Mouse (Mus musculus) T-helper 2 cell (primary cell): ENCODE results near the gene Idnk.
"Not testable (repeated sequence)": the region's sequence is repeated elsewhere in the genome, so short reads cannot be mapped to it uniquely, and the experiment has no call there.

Experiments
- in situ Hi-C: fragments of 300-600 bp; cut with MboI, MseI; formaldehyde crosslinking; loops from one replicate; pipeline ENCODE4 v1.15.1; 2025; ENCODE audit warnings: high pct_unique_total_duplicates

The Idnk gene

GRCm38 (mm10) chr13:58146603-58147002 is 10.8 kb upstream of the Idnk start:
- in situ Hi-C loops, result not testable (repeated sequence)

GRCm38 (mm10) chr13:58147760-58148159 is 9.7 kb upstream of the Idnk start:
- in situ Hi-C loops, result no loop called here

- in situ Hi-C loops, result no loop called here
Measured at GRCm38 (mm10) chr13:58148256-58148831, 9.1 kb upstream of the Idnk start.

- in situ Hi-C loops, result no loop called here
Measured at GRCm38 (mm10) chr13:58149033-58149558, 8.4 kb upstream of the Idnk start.

DNA sequence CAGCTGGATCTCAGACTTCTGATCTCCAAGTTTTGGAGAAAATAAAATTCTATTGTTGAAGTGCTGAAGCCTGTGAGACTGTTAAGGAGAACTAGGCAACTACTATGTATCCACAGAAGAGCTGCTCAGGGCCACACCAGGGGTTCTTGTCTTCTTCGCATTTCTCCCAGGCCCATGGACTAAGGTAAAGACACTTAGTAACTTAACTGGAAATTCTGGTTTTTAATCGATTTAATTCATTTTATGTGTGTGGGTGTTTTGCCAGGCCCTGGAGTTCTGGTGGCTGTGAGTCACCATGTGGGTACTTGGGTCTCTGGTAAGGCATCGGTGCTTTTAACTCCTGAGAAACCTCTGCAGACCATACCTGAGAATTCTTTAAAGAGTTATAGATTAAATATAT is 7.8 kb upstream of the Idnk start:
- in situ Hi-C loops, result loop anchor here (10.0 kb wide), 1 partner anchor 125 kb away; the partner anchor contains the start of gene Gkap1

DNA sequence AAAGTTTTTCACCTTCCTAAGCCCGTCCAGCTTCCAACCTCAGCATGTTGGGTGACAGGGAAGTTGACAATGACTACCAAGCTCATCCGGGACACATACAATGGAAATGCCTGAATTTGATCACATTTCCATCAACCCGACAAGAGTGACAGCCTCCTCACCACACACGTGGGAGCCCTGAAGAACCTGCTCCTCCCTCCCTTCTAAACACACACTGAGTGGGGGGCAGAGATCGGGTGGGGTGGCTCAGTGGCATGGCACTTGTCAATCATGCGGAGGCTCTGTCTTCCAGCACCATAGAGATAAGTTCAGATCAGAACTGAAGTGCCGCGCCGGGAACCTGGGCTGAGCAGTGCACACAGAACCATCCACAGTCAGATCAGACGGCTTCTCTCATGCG is 7.0 kb upstream of the Idnk start:
- in situ Hi-C loops, result loop anchor here (10.0 kb wide), 1 partner anchor 124 kb away; the partner anchor contains the start of gene Gkap1

DNA sequence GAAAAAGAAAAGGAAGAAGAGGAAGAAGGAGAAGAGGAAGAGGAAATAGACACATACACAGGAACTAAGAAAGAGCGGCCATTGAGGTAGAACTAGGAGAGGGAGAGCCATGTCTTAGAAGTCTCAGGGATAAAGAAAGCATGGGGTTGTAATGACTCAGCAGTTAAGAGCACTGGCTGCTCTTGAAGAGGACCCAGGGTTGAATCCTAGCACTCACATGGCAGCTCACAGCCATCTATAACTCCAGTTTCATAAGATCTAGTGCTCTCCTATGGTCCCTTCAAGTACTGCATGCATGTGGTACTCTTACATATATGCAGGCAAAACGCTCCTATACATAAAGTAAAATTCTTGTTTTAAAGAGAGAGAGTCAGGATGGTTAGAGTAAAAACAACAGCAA is 1.4 kb upstream of the Idnk start:
- in situ Hi-C loops, result loop anchor here (5.0 to 10.0 kb wide), 2 partner anchors 119 to 226 kb away; partner anchors contain the start of gene Gkap1

DNA sequence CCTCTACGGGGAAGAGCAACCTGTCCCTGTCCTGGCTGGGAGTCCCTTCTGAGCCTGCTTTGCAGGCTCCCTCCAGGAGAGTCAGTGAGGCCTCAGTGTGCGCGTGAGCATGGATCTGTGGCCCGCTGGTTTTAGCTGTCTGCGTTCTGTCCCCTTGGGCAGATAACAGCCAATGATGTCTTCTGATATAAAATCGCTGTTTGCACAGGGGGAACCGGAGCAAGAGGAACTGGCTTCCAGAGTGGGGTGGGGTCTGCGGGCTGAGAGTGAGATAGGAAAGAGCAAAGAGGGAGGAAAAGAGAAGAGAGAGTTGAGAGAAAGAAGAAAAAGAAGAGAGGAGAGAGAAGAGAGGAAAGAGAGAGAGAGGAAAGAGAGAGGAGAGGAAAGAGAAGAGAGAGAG is 413 bp upstream of the Idnk start:
- in situ Hi-C loops, result loop anchor here (5.0 to 10.0 kb wide), 2 partner anchors 118 to 225 kb away; partner anchors contain the start of gene Gkap1

DNA sequence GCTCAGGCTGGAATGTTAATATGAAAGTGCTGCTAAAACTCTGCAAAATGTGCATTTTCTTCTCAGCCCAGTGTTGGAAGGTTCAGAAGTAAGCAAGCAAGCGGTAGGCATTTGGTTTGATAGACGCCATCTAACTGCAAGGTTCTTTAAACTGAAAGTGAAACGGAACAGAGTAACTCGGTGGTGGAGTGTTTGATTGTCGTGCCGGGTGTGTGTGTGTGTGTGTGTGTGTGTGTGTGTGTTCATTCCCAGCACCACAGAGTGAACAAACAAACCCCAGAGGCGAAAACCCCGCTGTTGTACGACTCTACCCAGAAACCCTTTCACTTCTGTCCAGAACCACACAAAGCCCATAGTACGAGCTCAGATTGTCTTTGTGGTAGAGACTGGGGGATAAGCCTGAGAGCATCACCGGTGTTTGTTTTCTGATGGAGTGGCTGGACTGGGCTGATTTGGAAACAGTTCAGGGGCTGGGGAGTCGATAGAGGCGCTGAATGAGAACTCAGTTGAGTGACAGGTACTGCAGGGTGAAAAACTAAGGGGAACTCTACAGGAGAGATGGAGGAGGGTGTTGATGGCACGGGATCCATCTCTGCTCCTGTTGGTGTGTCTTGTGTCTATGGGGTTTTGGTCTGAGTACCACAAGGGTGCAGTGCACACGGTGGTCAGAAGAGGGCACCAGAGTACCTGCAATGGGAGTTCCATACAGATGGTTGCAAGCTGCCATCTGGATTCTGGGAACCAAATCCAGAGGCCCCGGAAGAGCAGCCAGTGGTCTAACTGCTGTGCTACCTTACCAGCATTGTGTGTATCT is 857 bp downstream of the Idnk start:
- in situ Hi-C loops, result loop anchor here (5.0 to 10.0 kb wide), 2 partner anchors 116 to 224 kb away; partner anchors contain the start of gene Gkap1

DNA sequence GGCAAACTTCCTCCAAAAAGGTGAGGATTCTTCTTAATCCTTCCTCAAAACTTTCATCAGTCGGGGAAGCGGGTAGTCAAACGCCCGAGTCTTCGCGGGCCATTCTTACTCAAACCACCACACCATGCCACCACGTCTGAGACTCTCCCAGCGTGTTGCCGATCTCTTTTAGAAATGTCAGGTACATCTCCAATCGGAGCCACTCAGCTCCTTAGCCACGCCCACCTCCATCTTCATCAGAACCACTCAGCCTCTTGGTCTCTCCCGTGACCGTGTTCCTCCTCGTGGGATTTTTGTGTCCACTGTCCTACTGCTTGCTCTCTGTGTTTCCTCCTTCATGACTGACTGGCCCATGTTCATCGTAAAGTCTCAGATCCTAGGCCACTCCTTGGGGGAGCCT is 3.3 kb downstream of the Idnk start:
- in situ Hi-C loops, result loop anchor here (10.0 kb wide), 1 partner anchor 394 kb away; no protein-coding TSS in a partner anchor

DNA sequence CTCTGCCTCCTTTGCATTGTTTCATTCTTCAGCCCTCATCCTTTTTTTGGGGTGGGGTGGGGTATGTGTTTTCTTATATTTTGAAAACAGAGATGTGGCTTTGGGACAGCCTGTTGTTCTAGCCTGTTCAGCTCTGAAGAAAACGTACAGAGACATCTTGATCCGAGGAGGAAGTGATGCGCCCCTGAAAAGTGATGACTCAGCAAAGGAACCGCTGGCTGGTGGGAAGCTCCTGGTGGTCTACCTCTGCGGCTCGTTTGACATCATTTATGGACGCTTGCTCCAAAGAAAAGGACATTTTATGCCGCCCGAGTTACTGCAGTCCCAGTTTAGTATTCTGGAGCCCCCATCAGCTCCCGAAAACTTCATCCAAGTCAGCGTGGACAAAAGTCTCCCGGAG is 5.9 kb downstream of the Idnk start:
- in situ Hi-C loops, result loop anchor here (10.0 kb wide), 1 partner anchor 391 kb away; no protein-coding TSS in a partner anchor

DNA sequence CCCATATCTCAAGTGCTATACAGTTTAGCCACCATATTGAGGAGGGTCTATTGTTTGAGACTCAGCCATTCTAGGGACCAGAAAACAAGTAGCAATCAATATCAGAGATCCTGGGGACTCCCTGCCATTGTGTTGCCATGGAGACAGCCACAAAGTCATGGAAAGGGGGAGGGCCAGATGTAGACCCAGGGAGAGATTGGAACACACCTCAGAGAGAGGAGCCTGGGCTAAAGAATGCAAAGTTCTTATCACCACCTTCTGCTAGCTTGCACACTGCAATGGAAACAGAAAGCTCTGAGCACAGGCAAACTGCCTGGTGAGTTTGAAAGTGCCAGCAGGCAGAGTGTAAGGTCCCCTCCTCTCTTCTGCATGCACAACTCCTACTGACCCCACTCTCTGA is 10.7 kb downstream of the Idnk start:
- in situ Hi-C loops, result loop anchor here (10.0 kb wide), 1 partner anchor 387 kb away; no protein-coding TSS in a partner anchor

DNA sequence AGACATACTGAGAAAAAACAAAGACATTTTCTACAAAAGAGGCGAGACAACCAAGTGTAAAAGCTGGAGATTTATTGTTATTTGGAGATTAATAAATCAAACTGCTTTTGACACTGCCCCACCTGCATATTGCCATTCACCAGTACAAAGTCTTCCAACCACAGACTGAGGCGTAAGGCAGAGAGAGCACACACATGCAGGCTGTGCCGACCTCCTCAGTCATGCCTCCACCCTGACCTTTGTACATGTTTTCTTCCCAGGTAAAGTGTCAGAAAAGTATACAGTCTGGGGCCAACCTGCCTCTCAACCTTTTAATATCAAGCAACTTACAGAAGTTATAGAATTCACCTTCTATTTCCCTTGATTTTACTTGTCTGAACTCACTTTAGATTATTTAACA is 18.7 kb downstream of the Idnk start:
- in situ Hi-C loops, result no loop called here

DNA sequence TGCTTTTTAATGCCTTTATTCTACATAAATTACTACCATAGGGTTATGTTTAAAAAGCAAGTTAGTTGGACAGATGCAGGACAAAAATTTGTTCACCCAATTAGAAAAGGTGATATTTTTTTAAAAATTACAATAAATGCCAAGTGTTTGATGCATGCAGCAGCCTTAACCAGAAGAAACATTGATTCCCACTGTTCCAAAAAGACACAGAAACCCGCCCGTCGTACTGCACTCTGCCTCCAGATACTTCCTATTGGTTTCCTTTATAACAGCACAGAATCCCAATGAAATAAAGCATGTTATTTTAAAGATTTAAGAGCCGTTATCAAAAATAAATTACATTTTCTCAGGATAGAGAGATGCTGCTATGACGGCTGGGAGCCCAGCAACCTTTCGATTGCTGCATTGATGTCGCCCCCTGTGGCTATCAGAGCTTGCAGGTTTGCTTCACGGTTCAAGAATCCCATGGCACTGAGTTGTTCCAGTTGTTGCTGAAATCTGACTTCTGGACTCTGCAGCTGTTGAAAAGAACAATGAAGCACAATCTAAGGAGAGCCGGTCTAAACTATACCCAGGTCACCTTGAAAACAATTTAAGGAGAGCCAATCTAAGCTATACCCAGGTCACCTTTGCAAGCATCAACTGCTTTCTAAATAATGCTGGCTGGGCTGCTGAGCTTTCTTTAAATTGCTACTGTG is 20.2 kb downstream of the Idnk start:
- in situ Hi-C loops, result no loop called here

DNA sequence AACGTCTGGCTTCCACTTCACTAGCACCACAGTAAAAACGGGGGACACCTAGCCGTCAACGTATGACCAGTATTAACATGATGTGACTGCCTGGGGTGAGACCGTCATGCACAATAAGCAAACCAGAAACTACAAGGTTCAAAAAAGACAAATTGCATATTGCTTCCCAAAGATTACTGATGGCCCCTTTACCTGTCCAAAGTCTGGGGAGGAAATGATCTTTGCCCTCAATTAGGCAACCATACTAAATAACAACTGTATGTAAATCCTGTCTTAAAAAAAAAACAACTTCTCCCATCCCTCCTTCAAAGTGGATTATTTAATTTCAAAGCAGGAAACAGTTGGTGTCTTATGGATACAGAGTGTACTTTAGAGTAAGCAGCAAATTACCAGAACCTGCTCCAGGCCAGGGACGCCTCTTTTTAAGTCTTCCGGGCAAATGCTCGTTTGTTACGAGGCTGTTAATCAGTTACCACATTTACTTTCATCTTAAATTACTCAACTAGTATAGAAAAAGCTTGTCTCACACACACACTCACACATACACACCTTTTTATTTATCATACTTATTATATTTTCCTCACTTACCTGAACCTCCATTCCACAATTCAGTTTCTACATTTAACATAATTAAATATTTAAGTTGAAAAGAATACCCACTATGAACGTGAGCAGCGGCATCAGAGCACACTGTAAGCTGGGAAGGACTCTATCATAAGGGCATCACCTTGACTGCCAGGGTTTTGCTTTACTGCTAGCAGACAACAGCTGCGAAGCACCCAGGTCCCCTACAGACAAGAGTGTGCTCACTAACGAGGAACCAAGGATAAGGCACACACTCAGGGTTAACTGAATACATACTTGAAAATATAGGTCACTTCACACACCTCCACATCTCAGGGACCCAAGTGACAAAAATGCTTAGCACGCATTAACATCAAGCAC is 24.4 kb downstream of the Idnk start:
- in situ Hi-C loops, result no loop called here

DNA sequence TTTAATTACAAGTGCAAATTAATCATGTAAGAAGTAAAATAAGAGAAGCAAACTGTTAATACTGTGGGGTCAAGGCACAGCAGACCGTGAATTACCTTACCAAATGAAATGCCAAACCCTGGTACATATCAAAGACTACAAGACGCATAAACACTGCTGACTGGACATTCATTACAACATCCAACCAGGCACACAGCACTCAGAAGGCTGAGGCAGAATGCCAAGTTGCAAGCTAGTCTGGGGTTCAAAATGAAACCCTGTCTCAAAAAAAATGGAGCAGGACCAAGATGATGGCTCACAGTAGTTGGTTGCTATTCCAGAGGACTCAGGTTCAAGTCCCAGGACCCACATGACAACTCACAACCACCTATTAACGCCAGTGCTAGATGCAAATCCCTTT is 26.7 kb downstream of the Idnk start:
- in situ Hi-C loops, result no loop called here

DNA sequence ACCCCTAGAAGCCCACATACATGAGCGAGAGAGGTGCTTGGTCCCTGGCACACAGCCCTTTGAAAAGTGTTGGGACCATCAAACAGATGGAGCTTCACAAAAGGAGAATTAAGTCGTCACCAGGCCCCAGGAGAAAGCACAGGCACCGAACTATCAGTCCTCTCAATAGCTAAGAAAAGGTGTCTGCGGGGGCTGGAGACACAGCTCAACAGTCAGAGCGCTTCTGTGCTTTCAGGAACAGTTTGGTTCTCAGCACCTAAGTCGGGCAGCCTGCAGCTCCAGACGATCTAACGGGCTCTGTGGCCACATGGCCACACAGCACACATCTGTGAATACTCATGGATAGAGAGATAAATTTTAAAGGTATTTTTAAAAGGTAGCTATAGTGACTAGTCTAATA is 28.8 kb downstream of the Idnk start:
- in situ Hi-C loops, result no loop called here

DNA sequence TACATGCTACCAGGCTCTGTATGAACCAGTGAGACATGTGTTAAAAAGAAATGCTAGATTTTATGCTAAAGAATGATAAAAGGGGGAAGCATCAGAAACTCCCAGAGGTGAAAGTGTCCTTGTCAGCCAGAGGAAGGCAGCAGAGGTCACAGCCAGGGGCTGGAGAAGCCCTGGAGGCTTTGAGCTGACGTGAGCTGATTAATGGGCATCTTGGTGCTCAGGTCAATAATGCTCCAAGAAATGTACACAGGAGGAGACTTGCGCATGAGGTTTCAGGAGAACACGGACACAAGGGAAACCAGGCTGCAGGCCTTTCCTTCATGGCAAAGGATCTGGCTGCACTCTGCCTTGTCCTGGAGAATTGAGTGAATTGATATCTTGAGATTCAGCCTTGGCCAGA is 30.3 kb downstream of the Idnk start:
- in situ Hi-C loops, result no loop called here

GRCm38 (mm10) chr13:58188412-58188811 is 31.0 kb downstream of the Idnk start:
- in situ Hi-C loops, result no loop called here

DNA sequence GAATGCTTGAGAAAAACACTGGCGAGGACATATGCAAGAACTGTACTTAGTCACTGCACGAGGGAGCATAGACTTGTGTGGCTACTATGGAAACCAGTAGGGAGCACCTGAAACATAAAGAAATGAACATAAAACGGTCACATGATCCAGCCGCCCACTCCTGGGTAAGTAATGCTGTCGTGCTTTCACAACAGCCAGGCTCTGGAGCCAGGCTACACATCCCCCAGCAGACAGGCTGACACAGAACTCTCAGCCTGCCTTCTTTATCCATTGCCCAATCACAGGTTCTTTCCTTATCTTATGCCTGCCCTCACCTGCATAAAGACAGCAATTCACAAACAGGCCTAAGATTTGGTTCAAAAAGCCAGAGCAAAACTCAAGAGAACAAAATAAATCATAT is 32.0 kb downstream of the Idnk start:
- in situ Hi-C loops, result no loop called here

DNA sequence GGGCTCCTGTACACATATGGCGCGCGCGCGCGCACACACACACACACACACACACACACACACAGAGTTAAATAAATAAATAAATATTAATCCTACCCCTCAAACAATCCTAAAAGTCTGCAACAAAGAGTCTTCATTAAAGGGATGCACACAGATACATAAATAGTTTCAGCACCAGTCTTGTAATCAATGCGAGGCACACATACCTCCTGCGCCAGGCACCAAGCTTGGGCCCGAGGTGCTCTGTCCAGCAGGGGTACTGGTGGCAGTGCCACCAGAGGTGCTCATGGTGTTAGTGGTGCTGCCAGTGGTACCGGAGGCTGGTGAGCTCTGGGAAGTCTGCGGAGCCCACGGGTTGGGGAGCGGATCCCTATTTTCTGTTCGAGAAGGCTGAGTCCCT is 34.1 kb downstream of the Idnk start:
- in situ Hi-C loops, result no loop called here
